Mouse (Mus musculus) C2C12 (cell line): ENCODE data around the gene Nipbl. TPM values are rescaled to one million over a fixed set of nuclear protein-coding genes. Genes with fewer than 3 reads are reported as not detected.
A peak's percentile ranks its signal among the peaks of the same experiment; 100 is the strongest.
"Not testable (repeated sequence)": the region's sequence is repeated elsewhere in the genome, so short reads cannot be mapped to it uniquely, and the experiment has no call there.

Experiments used
- H3K27me3 ChIP-seq: one replicate; pipeline ENCODE4 v1.6.1; 2011; ENCODE audit not compliant: control insufficient read depth, insufficient read depth, insufficient read length
- H3K36me3 ChIP-seq: one replicate; pipeline ENCODE4 v1.6.1; 2011; ENCODE audit not compliant: control insufficient read depth, insufficient read depth
- H3K4me3 ChIP-seq: one replicate; pipeline ENCODE4 v1.5.1; 2011; ENCODE audit warnings: mild to moderate bottlenecking, control low read depth; ENCODE audit not compliant: poor library complexity, insufficient read depth, severe bottlenecking
- H3K79me2 ChIP-seq: one replicate; pipeline ENCODE4 v1.6.1; 2011; ENCODE audit not compliant: control insufficient read depth, insufficient read depth
- H3K79me3 ChIP-seq: one replicate; pipeline ENCODE4 v1.6.1; 2011; ENCODE audit warnings: low read depth, control low read depth
- H3ac ChIP-seq: one replicate; pipeline ENCODE3; 2011; ENCODE audit warnings: low read depth; ENCODE audit not compliant: control insufficient read depth, insufficient read length
- CEBPB ChIP-seq: IDR thresholded peaks from one replicate; pipeline ENCODE4 v1.6.1; 2011; ENCODE audit warnings: low read depth, mild to moderate bottlenecking, control low read depth, moderate library complexity
- CTCF ChIP-seq: IDR thresholded peaks from one replicate; pipeline ENCODE4 v1.5.1; 2011; ENCODE audit not compliant: control insufficient read depth, insufficient read depth, insufficient read length
- FOSL1 ChIP-seq: IDR thresholded peaks from one replicate; pipeline ENCODE4 v1.8.0; 2011; ENCODE audit warnings: mild to moderate bottlenecking, low read length; ENCODE audit not compliant: poor library complexity, insufficient read depth, severe bottlenecking
- MAX ChIP-seq: IDR thresholded peaks from one replicate; pipeline ENCODE4 v1.6.1; 2011; ENCODE audit warnings: mild to moderate bottlenecking, control low read depth
- MYOD1 ChIP-seq: IDR thresholded peaks from one replicate; pipeline ENCODE4 v1.6.1; 2011; ENCODE audit warnings: low read depth; ENCODE audit not compliant: control insufficient read depth, insufficient read length
- MYOG ChIP-seq: IDR thresholded peaks from one replicate; pipeline ENCODE4 v1.6.1; 2011; ENCODE audit not compliant: control insufficient read depth, insufficient read length; ENCODE audit errors: extremely low read depth
- USF1 ChIP-seq: IDR thresholded peaks from one replicate; pipeline ENCODE4 v1.6.1; 2011; ENCODE audit warnings: low read depth, mild to moderate bottlenecking, control low read depth, moderate library complexity
- polyA plus RNA-seq: library from polyadenylated mRNA; unstranded; fragments of >200 nt; fragmentation: generic; extraction: Trizol; gene quantifications from one replicate; pipeline ENCODE4 v1.2.1, GENCODE M21; 2012; ENCODE audit warnings: missing spikeins

The Nipbl gene
- polyA plus RNA-seq, 1 experiment: 6.0 TPM

GRCm38 (mm10) chr15:8460871-8461270 is 16.6 kb upstream of the Nipbl start:
- Histone ChIP-seq H3K36me3 (no peaks in the 10 kb centered on the region), H3K79me3 (no peaks in the 10 kb centered on the region), H3K79me2 (no peaks in the 10 kb centered on the region), H3ac (no peak overlapping the region), H3K4me3 (no peak overlapping the region), H3K27me3 (no peaks in the 10 kb centered on the region)
- TF ChIP-seq CTCF (no peak), MYOD1 (no peak), USF1 (no peak), MAX (no peak), CEBPB (no peak), MYOG (no peak)

GRCm38 (mm10) chr15:8459979-8460378 is 15.7 kb upstream of the Nipbl start:
- Histone ChIP-seq H3K27me3 (no peaks in the 10 kb centered on the region), H3K4me3 (no peak overlapping the region)

DNA sequence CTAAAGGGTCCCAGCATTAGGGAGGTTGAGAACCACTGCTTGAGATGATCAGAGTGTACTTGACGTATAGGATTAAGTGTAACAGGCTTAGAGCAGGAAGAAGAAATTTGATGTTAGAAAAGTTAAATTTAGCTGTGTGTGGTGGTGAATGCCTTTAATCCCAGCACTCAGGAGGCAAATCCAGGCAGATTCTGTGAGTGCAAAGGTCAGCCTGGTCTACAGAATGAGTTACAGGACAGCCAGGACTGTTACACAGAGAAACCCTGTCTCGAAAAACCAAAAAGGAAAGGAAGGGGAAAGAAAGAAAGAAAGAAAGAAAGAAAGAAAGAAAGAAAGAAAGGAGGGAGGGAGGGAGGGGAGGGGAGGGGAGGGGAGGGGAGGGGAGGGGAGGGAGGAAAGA is 12.0 kb upstream of the Nipbl start:
- H3K79me2 ChIP-seq, H3K79me3 ChIP-seq, H3ac ChIP-seq, H3K36me3 ChIP-seq, H3K4me3 ChIP-seq, H3K27me3 ChIP-seq: not testable (repeated sequence)

More at GRCm38 (mm10) chr15:8459979-8460378, 15.7 kb upstream of the Nipbl start:
- no peaks in the 10 kb centered on the region for H3K79me3 ChIP-seq
- no peaks in the 10 kb centered on the region for H3K36me3 ChIP-seq
- TF ChIP-seq MAX (no peak), CEBPB (no peak), FOSL1 (no peak), MYOD1 (no peak), CTCF (no peak), MYOG (no peak), USF1 (no peak)
- no peaks in the 10 kb centered on the region for H3K79me2 ChIP-seq
- H3ac ChIP-seq: no peak overlapping the region

DNA sequence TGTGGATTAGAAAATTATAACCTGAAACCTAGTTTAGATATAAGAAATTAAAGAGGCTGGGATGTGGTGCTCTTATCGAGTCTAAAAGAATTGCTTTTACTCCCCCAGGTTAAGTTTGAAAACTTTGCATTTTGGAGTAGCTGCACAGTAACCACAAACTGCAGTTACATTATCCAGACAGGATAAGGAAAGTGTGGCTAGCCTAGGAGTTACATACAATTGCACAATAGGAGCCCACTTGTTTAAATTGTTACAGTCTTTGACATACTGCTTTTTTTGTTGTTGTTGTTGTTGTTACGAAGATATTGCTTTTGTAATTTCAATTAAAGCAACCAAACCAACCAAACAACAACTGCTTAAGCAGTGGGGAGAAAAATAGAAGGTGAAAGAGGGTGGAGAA is 11.2 kb upstream of the Nipbl start:
- H3ac ChIP-seq: no peak overlapping the region
- H3K27me3 ChIP-seq: no peaks in the 10 kb centered on the region
- no peaks in the 10 kb centered on the region for H3K36me3 ChIP-seq
- TF ChIP-seq MYOG (no peak), FOSL1 (no peak), MYOD1 (no peak), CEBPB (peak; percentile 20)
- no peaks in the 10 kb centered on the region for H3K79me3 ChIP-seq
- no peaks in the 10 kb centered on the region for H3K79me2 ChIP-seq
- H3K4me3 ChIP-seq: no peak overlapping the region

GRCm38 (mm10) chr15:8451071-8451470 is 6.8 kb upstream of the Nipbl start:
- TF ChIP-seq USF1 (peak; percentile 94), MAX (no peak), CTCF (peak; percentile 58), MYOG (no peak), MYOD1 (peak; percentile 73), FOSL1 (no peak)
- H3K79me2 ChIP-seq: peaks cover 42% of the 10 kb centered on the region
- peaks cover 26% of the 10 kb centered on the region for H3K79me3 ChIP-seq
- H3ac ChIP-seq: no peak overlapping the region
- no peaks in the 10 kb centered on the region for H3K36me3 ChIP-seq
- H3K27me3 ChIP-seq: no peaks in the 10 kb centered on the region
- no peak overlapping the region for H3K4me3 ChIP-seq

DNA sequence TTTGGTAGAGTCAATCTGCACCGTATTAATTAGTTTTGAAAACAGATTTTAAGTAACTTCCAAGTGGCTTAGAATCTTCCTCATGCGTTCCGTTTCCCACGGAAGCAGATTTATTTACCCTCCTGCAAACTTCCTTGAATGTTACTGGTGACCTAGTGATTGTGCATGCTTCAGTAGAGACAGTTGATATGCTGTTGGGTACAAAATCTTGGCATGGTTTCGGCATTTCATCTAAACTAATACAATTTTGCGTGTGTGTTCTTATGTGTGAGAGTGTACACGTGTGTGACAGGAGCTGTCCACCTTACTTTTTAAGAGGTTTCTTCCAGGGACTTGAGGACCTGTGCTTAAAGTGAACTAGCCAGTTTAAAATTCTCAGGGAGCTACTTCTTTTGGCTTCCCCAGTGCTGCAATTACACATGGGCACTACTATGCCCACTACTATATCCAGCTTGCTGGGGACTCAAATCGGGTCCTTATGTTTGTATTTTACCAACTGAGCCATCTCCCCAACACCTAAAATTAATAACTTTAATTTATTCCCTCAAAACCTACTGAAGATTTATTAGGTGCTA is 3.0 kb upstream of the Nipbl start:
- Histone ChIP-seq H3K36me3 (no peaks in the 10 kb centered on the region), H3K4me3 (no peak overlapping the region), H3K79me3 (peaks cover 43% of the 10 kb centered on the region), H3K79me2 (peaks cover 77% of the 10 kb centered on the region), H3ac (peak overlapping the region; percentile 52), H3K27me3 (no peaks in the 10 kb centered on the region)
- TF ChIP-seq MYOD1 (no peak), FOSL1 (no peak), CEBPB (no peak), USF1 (no peak), CTCF (no peak), MAX (no peak), MYOG (no peak)
